ENCODE assay signal across 21 mouse cellular contexts in genomic region chr2:74892881-74893615, GRCm38 (mm10).
"Had no signal": no experiment of that assay in that cellular context is flagged by ENCODE, and none has a peak within 500 bp of the region (broad histone marks: within the 10 kb centered on the region; RNA-seq: fewer than 3 reads in every experiment).

No protein-coding gene starts in this region.

- H3K4me2 ChIP-seq: kidney, embryonic 15.5 days; limb, embryonic 12.5 days; limb, embryonic 15.5 days; liver, embryonic 12.5 days; liver, embryonic 15.5 days; midbrain, embryonic 12.5 days; neural tube, embryonic 13.5 days; stomach, embryonic 15.5 days had no signal

- H3K27ac ChIP-seq: kidney, embryonic 15.5 days; limb, embryonic 12.5 days; limb, embryonic 15.5 days; liver, embryonic 12.5 days; liver, embryonic 15.5 days; midbrain, embryonic 12.5 days; neural tube, embryonic 13.5 days; stomach, embryonic 15.5 days had no signal

- ATAC-seq: liver, embryonic 12.5 days; midbrain, embryonic 16.5 days had no signal

- H3K9ac ChIP-seq: kidney, embryonic 15.5 days; limb, embryonic 12.5 days; limb, embryonic 15.5 days; liver, embryonic 12.5 days; liver, embryonic 15.5 days; midbrain, embryonic 12.5 days; neural tube, embryonic 13.5 days; stomach, embryonic 15.5 days had no signal

- H3K27me3 ChIP-seq: kidney, embryonic 15.5 days; limb, embryonic 12.5 days; limb, embryonic 15.5 days; liver, embryonic 12.5 days; liver, embryonic 15.5 days; midbrain, embryonic 12.5 days; neural tube, embryonic 13.5 days; stomach, embryonic 15.5 days had no signal

- H3K4me3 ChIP-seq: kidney, embryonic 15.5 days; limb, embryonic 12.5 days; limb, embryonic 15.5 days; liver, embryonic 12.5 days; liver, embryonic 15.5 days; midbrain, embryonic 12.5 days; myocyte; neural tube, embryonic 13.5 days; stomach, embryonic 15.5 days had no signal

- DNase-seq: kidney, adult 2 months; kidney, postnatal 10 days; kidney, postnatal 4 days; left cerebral cortex, postnatal 4 days; lung, adult 2 months; lung, postnatal 14 days; lung, postnatal 4 days; retina, postnatal 1 day; right cerebral cortex, postnatal 25 days; spleen, adult 18-20 months; thymus, postnatal 25 days had no signal

- H3K9me3 ChIP-seq: kidney, embryonic 15.5 days; limb, embryonic 12.5 days; limb, embryonic 15.5 days; liver, embryonic 12.5 days; liver, embryonic 15.5 days; neural tube, embryonic 13.5 days; stomach, embryonic 15.5 days had no signal

- H3K4me1 ChIP-seq: kidney, embryonic 15.5 days; midbrain, embryonic 12.5 days; neural tube, embryonic 13.5 days; stomach, embryonic 15.5 days had no signal

- H3K36me3 ChIP-seq: kidney, embryonic 15.5 days; limb, embryonic 12.5 days; limb, embryonic 15.5 days; liver, embryonic 12.5 days; liver, embryonic 15.5 days; midbrain, embryonic 12.5 days; neural tube, embryonic 13.5 days; stomach, embryonic 15.5 days had no signal
